In the genomic region with DNA sequence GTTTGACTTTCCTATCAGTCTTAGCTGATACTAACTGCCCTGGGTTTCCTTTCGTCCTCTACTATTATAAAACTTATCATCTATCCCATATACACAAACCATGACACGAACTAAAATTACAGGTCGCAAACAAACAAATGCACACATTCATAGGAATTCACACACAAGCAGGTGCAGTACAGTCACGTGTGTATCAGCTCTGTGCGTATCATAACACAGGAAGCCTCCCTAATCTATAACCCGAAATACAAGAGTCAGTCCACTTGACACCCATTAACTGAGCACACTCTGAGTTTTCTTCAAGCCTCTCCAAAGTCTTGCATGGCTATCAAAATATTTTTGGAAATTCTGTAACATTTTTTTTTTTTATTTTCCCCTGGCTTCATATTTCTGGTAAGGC, we compare ENCODE assay signal across 23 mouse cellular contexts. TPM values are rescaled to one million over a fixed set of nuclear protein-coding genes. Genes with fewer than 3 reads are reported as not detected.
DNase-seq lines count a peak whose midpoint lies in the region; ATAC-seq and TF ChIP-seq lines count a peak whose summit lies in the region.
"Had no signal": no experiment of that assay in that cellular context is flagged by ENCODE, and none has a peak within 500 bp of the region (broad histone marks: within the 10 kb centered on the region; RNA-seq: fewer than 3 reads in every experiment).

No protein-coding gene starts in this region.

- no peak for ATAC-seq in heart, embryonic 16.5 days (replicated peaks; ENCODE audit: extremely low read depth, insufficient read depth, low FRiP score)
- peak; percentile 68 for ATAC-seq in liver, embryonic 16.5 days (ENCODE audit: low read depth)
- ATAC-seq: hindbrain, postnatal 0 days; Patski had no signal

- TF ChIP-seq RAD21 in CH12.LX (IDR thresholded peaks at IDR 0.05; ENCODE audit: low read depth, low read length): no peak; the same call in 1 of the 2 replicates

- no peak for TF ChIP-seq CTCF in CH12.LX (conservative IDR thresholded peaks at IDR 0.05 in 1 of 2, IDR thresholded peaks at IDR 0.05 in 1 of 2; ENCODE audit: low read depth in 2 of 2, low read length in 2 of 2)
- no peak for TF ChIP-seq CTCF in lung, adult 2 months (IDR thresholded peaks at IDR 0.05; ENCODE audit: insufficient read depth, low read length)

- intact Hi-C loops in heart, postnatal 25 days (cut with DNase I): loop anchor here (5.0 kb wide), 2 partner anchors 45 to 60 kb away; no protein-coding TSS in a partner anchor

- peak overlapping the region; percentile 66; the same call in 1 of the 2 replicates for H3K27ac ChIP-seq in heart, embryonic 16.5 days (ENCODE audit: low read length)
- peak overlapping the region; percentile 86 for H3K27ac ChIP-seq in CH12.LX (ENCODE audit: insufficient read depth, low read depth)
- peak overlapping the region; percentile 95 for H3K27ac ChIP-seq in liver, embryonic 16.5 days (ENCODE audit: low read length)
- H3K27ac ChIP-seq: neural tube, embryonic 12.5 days had no signal

- no peak for TF ChIP-seq POLR2A in CH12.LX (IDR thresholded peaks at IDR 0.05; ENCODE audit: low read depth, low read length)
- no peak for TF ChIP-seq POLR2A in lung, adult 2 months (IDR thresholded peaks at IDR 0.05; ENCODE audit: borderline replicate concordance, extremely low read depth, low read depth, low read length)

- in situ Hi-C loops in CH12.LX (cut with MboI; ENCODE audit: low pct_ligation_motif_present, low pct_unique_long_range_greater_than_20kb, low sequenced_read_pairs): no loop called here

- WGBS in heart, embryonic 16.5 days: 72% methylated on average over 6 of the region's 6 CpGs
- WGBS in liver, embryonic 16.5 days (ENCODE audit: insufficient replicate concordance): 39% methylated on average over 6 of the region's 6 CpGs
- 78% methylated on average over 6 of the region's 6 CpGs for WGBS in lung, adult 2 months

- peaks cover 36% of the 10 kb centered on the region for H3K4me1 ChIP-seq in heart, embryonic 16.5 days (ENCODE audit: control insufficient read depth, insufficient read depth, low read length)
- peaks cover 11 to 46% of the 10 kb centered on the region in 2 experiments for H3K4me1 ChIP-seq in CH12.LX (ENCODE audit: control insufficient read depth in 1 of 2, insufficient read depth in 2 of 2)
- H3K4me1 ChIP-seq in erythroblast, embryonic 14.5 days (ENCODE audit: control insufficient read depth): peaks cover 68% of the 10 kb centered on the region
- H3K4me1 ChIP-seq in liver, embryonic 16.5 days (ENCODE audit: control insufficient read depth, low read depth, low read length): peaks cover 60% of the 10 kb centered on the region
- peaks cover 7% of the 10 kb centered on the region for H3K4me1 ChIP-seq in lung, adult 2 months (ENCODE audit: control insufficient read depth, insufficient read depth, low read length)

- H3K79me2 ChIP-seq in CH12.LX (replicated peaks; ENCODE audit: control insufficient read depth, extremely low read depth, insufficient read depth, poor library complexity, severe bottlenecking): no peaks in the 10 kb centered on the region

- H3K4me2 ChIP-seq in heart, embryonic 16.5 days (ENCODE audit: low read depth, low read length): no peak overlapping the region
- peak overlapping the region; percentile 64 for H3K4me2 ChIP-seq in CH12.LX (ENCODE audit: insufficient read depth, low read depth, poor library complexity, severe bottlenecking)
- H3K4me2 ChIP-seq in liver, embryonic 16.5 days (ENCODE audit: low read depth, low read length): peak overlapping the region; percentile 49
- H3K4me2 ChIP-seq: neural tube, embryonic 12.5 days had no signal

- no peaks in the 10 kb centered on the region for H3K27me3 ChIP-seq in heart, embryonic 16.5 days (ENCODE audit: control insufficient read depth, insufficient read depth, low read length)
- no peaks in the 10 kb centered on the region for H3K27me3 ChIP-seq in CH12.LX (replicated peaks)
- no peaks in the 10 kb centered on the region for H3K27me3 ChIP-seq in erythroblast, embryonic 14.5 days (ENCODE audit: control insufficient read depth)
- H3K27me3 ChIP-seq in liver, embryonic 16.5 days (ENCODE audit: control insufficient read depth, insufficient read depth, low read depth, low read length): no peaks in the 10 kb centered on the region
- H3K27me3 ChIP-seq: neural tube, embryonic 12.5 days; Patski had no signal

- DNase-seq in heart, postnatal 25 days (ENCODE audit: low spot score): no peak
- no peak for DNase-seq in CH12.LX (ENCODE audit: extremely low read depth)
- no peak for DNase-seq in lung, adult 2 months
- no peak for DNase-seq in cerebellum, adult 11 months
- no peak for DNase-seq in lung, postnatal 14 days
- DNase-seq: cerebellum, adult 11-12 months; cerebellum, postnatal 14 days; left cerebral cortex, postnatal 4 days; right cerebral cortex, postnatal 4 days had no signal

- H3K9ac ChIP-seq in heart, embryonic 16.5 days (ENCODE audit: low read length): no peak overlapping the region
- no peak overlapping the region; the same call in 1 of the 2 replicates for H3K9ac ChIP-seq in CH12.LX (ENCODE audit: insufficient read depth, low read depth)
- no peak overlapping the region for H3K9ac ChIP-seq in liver, embryonic 16.5 days (ENCODE audit: low read depth, low read length)
- H3K9ac ChIP-seq: lung, embryonic 14.5 days; neural tube, embryonic 12.5 days had no signal

- TF ChIP-seq EP300 in CH12.LX (IDR thresholded peaks at IDR 0.05; ENCODE audit: low read length): no peak

- no peak overlapping the region for H3K4me3 ChIP-seq in heart, embryonic 16.5 days (ENCODE audit: low read length)
- no peak overlapping the region for H3K4me3 ChIP-seq in CH12.LX (replicated peaks in 1 of 3; ENCODE audit: low read depth in 2 of 3, low read length in 2 of 3, poor library complexity in 1 of 3)
- peak overlapping the region; percentile 12 for H3K4me3 ChIP-seq in erythroblast, embryonic 14.5 days (replicated peaks)
- H3K4me3 ChIP-seq in liver, embryonic 16.5 days (ENCODE audit: low read depth, low read length): no peak overlapping the region
- no peak overlapping the region for H3K4me3 ChIP-seq in lung, adult 2 months (replicated peaks; ENCODE audit: extremely low read depth, low read depth, low read length)
- H3K4me3 ChIP-seq: left cerebral cortex, adult 2 months; midbrain, embryonic 10.5 days; neural tube, embryonic 12.5 days had no signal

- no peaks in the 10 kb centered on the region for H3K36me3 ChIP-seq in heart, embryonic 16.5 days (ENCODE audit: control insufficient read depth, insufficient read depth)
- H3K36me3 ChIP-seq in CH12.LX (replicated peaks in 1 of 2; ENCODE audit: control insufficient read depth in 1 of 2, insufficient read depth in 1 of 2, low read length in 1 of 2): no peaks in the 10 kb centered on the region
- H3K36me3 ChIP-seq in erythroblast, embryonic 14.5 days (ENCODE audit: control insufficient read depth): no peaks in the 10 kb centered on the region
- no peaks in the 10 kb centered on the region for H3K36me3 ChIP-seq in liver, embryonic 16.5 days (ENCODE audit: control insufficient read depth, insufficient read depth)
- H3K36me3 ChIP-seq: midbrain, embryonic 10.5 days; neural tube, embryonic 12.5 days had no signal

- no peaks in the 10 kb centered on the region for H3K9me3 ChIP-seq in heart, embryonic 16.5 days (replicated peaks; ENCODE audit: control insufficient read depth, low read length)
- H3K9me3 ChIP-seq in CH12.LX (replicated peaks; ENCODE audit: low read length): peaks cover 2% of the 10 kb centered on the region
- no peaks in the 10 kb centered on the region for H3K9me3 ChIP-seq in erythroblast, embryonic 14.5 days (ENCODE audit: control insufficient read depth, low read length)
- no peaks in the 10 kb centered on the region for H3K9me3 ChIP-seq in liver, embryonic 16.5 days (replicated peaks; ENCODE audit: control insufficient read depth, low read length)
- H3K9me3 ChIP-seq: midbrain, embryonic 10.5 days; neural tube, embryonic 12.5 days had no signal

- dilution Hi-C loops in CH12.LX (cut with MboI; ENCODE audit: extremely low pct_ligation_motif_present, extremely low pct_unique_long_range_greater_than_20kb, low sequenced_read_pairs): no loop called here

TF ChIP-seq in CH12.LX, 34 proteins besides CTCF, POLR2A, EP300 and RAD21 (continues in another document):
- no peak for TF ChIP-seq ZMIZ1 (IDR thresholded peaks at IDR 0.05; ENCODE audit: low read depth, low read length)
- TF ChIP-seq MAX (IDR thresholded peaks at IDR 0.05; ENCODE audit: low read length): peak; percentile 41; the same call in 1 of the 2 replicates
- no peak for TF ChIP-seq TBP (conservative IDR thresholded peaks at IDR 0.05; ENCODE audit: low read depth, low read length)
- TF ChIP-seq JUN (IDR thresholded peaks at IDR 0.05; ENCODE audit: insufficient read depth, low read depth, low read length): no peak
- no peak for TF ChIP-seq USF2 (conservative IDR thresholded peaks at IDR 0.05; ENCODE audit: low read depth, low read length)
- TF ChIP-seq NRF1 (IDR thresholded peaks at IDR 0.05; ENCODE audit: low read depth, low read length): no peak
- TF ChIP-seq NELFE (IDR thresholded peaks at IDR 0.05; ENCODE audit: low read depth, low read length): no peak
- peak; percentile 20; the same call in 1 of the 2 replicates for TF ChIP-seq USF1 (IDR thresholded peaks at IDR 0.05; ENCODE audit: low read depth, low read length)
- no peak for TF ChIP-seq UBTF (IDR thresholded peaks at IDR 0.05; ENCODE audit: low read depth, low read length)
- 0 out of 2 replicates have a peak, but pooled peaks have one; percentile 33 for TF ChIP-seq MXI1 (IDR thresholded peaks at IDR 0.05; ENCODE audit: low read depth, low read length)
- no peak for TF ChIP-seq ZC3H11A (IDR thresholded peaks at IDR 0.05; ENCODE audit: low read depth, low read length)
- no peak for TF ChIP-seq IRF4 (IDR thresholded peaks at IDR 0.05; ENCODE audit: low read depth, low read length)

RNA-seq across cellular contexts. Expression of a gene that starts 15.9 kb away (rescaled TPM):
- polyA plus RNA-seq in heart, embryonic 16.5 days (2015; fragmentation: Nextera tagmentation; extraction: Ambion mirVana): not detected in 2 replicates
- total RNA-seq in heart, postnatal 25 days (2021): not detected
- total RNA-seq in CH12.LX (2012; rRNA removed) (not detected in 2 replicates), CH12.LX (2014; rRNA removed) (not detected in 2 replicates)
- not detected in 2 replicates for polyA plus RNA-seq in CH12.LX (2012; ENCODE audit: insufficient read length, low read depth)
- not detected in 2 replicates for polyA plus RNA-seq in erythroblast, embryonic 14.5 days (2012)
- polyA plus RNA-seq in liver, embryonic 16.5 days (2015; fragmentation: Nextera tagmentation; extraction: Ambion mirVana): not detected in 2 replicates
- not detected in 2 replicates for polyA plus RNA-seq in lung, adult 2 months (2012; rRNA removed)
- total RNA-seq: adrenal gland, postnatal 10 days; gastrocnemius, adult 8-10 months; heart, postnatal 4 days; hindbrain, postnatal 0 days; left cerebral cortex, adult 2 months; left cerebral cortex, postnatal 4 days had no signal
- polyA plus RNA-seq: embryonic facial prominence, embryonic 14.5 days; forebrain, embryonic 11.5 days; hindbrain, postnatal 0 days; lung, embryonic 14.5 days; midbrain, embryonic 10.5 days; neural tube, embryonic 12.5 days; Patski had no signal

RNA-seq across cellular contexts. Expression of a gene that starts 22.2 kb away (rescaled TPM):
- 34.8 and 37.5 TPM in 2 replicates for polyA plus RNA-seq in heart, embryonic 16.5 days (2015; fragmentation: Nextera tagmentation; extraction: Ambion mirVana)
- 10 to 100 TPM; 34.8 to 38.9 TPM for total RNA-seq in heart, postnatal 25 days (2021)
- total RNA-seq in CH12.LX (2012; rRNA removed) (37.7 and 41.8 TPM in 2 replicates), CH12.LX (2014; rRNA removed) (86.8 and 95.7 TPM in 2 replicates)
- polyA plus RNA-seq in CH12.LX (2012; ENCODE audit: insufficient read length, low read depth): 33.8 and 40.4 TPM in 2 replicates
- 1.0 and 1.1 TPM in 2 replicates for polyA plus RNA-seq in erythroblast, embryonic 14.5 days (2012)
- 30.9 and 33.3 TPM in 2 replicates for polyA plus RNA-seq in liver, embryonic 16.5 days (2015; fragmentation: Nextera tagmentation; extraction: Ambion mirVana)
- 13.1 and 16.5 TPM in 2 replicates for polyA plus RNA-seq in lung, adult 2 months (2012; rRNA removed)
